Mouse (Mus musculus) c-Kit-positive CD71-negative TER-119-negative erythroid progenitor cells, embryonic 14.5 days (primary cell): ENCODE data around the gene Camk1d.

ENCODE experiments used
- DNase-seq: peaks from one replicate; pipeline ENCODE4 v3.0.0-alpha.2; 2013; ENCODE audit warnings: low read depth

The Camk1d gene

GRCm38 (mm10) chr2:5321660-5322295 is 392.5 kb downstream of the Camk1d start:
- no peak for DNase-seq

GRCm38 (mm10) chr2:5319138-5319537 is 395.2 kb downstream of the Camk1d start:
- DNase-seq, result no peak

GRCm38 (mm10) chr2:5316763-5317162 is 397.6 kb downstream of the Camk1d start:
- no peak for DNase-seq

DNA sequence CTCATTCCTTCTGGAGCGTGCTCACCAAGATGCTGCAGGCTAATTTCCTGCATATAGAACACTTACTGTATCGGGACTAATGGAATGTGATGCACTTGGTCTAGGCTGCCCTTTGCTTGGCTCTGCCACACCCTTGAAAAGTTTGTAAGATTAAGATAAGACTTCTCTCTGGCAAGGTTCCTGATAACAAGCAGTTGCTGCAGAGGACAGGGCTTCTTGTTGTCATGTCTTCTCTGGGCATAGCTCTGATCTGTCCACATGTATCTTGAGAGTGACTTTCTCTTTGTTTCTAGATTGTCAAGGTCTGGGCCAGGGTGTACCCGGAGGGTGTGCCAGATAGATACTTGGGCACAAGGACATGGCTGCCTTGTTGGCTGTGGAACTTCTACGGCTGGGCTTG is 398.1 kb downstream of the Camk1d start:
- no peak for DNase-seq

GRCm38 (mm10) chr2:5315291-5315828 is 399.0 kb downstream of the Camk1d start:
- DNase-seq, result no peak

DNA sequence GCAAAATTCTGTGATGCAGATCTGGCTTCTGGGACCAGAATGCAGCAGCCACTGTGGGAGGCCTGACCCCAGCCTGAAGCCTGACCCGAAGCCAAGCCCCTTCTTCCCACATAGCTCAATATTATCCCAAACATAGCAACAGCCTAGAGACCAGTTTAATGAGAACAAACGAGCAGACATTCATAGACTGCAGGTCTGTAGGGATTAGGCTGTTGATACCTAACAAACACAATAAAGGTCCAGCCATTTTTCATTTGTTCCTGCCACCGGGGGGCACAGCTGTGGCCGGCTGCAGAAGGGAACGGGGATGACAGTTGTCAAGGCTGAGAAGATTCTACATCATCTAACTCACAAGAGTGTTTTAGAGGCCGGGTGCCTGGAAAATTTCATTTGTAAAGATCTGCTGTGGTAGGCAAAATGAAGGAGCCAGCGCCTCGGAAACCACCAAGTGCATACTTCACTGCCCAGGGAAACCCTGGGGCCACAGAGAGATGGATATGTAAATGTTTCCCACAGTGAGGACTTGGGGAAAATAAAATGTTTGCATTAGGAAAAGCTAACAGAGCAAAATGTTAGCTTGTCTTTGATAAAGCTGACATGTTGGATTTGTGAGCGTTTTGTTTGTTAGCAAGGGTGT is 399.7 kb downstream of the Camk1d start:
- DNase-seq, result no peak

GRCm38 (mm10) chr2:5305156-5305555 is 409.2 kb downstream of the Camk1d start:
- DNase-seq, result no peak

DNA sequence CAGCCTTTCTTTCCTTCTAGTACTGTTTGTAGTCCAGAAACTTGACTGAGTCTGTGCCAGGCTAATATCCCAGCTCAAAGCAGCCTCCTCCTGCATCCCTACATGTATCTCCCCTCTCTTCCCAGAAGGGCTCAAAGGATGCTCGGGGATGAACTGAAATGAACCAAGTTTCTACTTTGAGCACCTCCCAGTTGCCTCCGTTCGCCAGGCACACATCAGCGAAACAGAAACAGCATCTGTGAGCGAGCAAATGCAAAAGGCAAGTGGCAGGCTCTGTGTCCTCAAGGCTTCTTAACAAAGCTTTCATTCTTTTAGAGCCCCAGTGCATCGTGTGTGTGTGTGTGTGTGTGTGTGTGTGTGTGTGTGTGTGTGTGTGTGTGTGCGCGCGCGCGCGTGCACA is 409.9 kb downstream of the Camk1d start:
- DNase-seq, result no peak

DNA sequence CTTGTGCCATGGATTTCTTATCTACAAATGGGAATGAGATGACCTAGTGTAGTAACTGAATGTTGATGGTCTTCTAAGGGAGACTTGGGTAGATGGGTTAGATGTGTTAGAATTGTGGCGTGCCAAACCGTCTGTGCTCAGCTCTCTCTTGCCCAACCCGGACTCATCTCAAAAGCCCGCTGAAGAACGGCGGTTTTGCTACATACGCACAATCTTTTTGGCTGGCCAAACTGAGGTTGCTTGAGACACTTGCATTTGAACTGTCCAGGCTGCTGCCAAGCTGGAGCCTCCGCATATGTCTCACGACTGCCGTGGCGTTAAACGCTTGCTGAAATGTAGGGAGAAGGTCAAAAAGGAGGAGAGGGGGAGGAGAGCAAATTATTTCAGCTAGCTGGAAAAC is 413.0 kb downstream of the Camk1d start:
- DNase-seq, result no peak

DNA sequence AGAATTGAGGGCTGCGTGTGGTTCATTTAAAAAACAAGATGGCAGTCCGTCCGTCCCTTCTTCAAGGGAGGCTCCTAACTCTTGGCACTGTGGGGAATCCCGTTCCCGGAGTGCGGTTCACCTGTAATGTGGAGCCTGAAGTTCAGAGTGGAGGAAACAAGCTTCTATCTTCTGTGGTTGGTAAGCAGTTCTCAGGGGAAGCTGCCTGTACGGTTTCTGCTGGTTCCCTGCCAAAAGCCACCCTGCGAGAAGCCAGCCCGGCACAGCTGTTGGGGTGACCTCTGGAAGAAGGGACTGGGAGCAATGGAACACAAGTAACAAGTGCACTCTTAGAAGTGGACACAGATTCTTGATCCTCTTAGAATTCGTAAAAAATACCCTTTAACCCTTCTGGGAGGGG is 416.2 kb downstream of the Camk1d start:
- no peak for DNase-seq

DNA sequence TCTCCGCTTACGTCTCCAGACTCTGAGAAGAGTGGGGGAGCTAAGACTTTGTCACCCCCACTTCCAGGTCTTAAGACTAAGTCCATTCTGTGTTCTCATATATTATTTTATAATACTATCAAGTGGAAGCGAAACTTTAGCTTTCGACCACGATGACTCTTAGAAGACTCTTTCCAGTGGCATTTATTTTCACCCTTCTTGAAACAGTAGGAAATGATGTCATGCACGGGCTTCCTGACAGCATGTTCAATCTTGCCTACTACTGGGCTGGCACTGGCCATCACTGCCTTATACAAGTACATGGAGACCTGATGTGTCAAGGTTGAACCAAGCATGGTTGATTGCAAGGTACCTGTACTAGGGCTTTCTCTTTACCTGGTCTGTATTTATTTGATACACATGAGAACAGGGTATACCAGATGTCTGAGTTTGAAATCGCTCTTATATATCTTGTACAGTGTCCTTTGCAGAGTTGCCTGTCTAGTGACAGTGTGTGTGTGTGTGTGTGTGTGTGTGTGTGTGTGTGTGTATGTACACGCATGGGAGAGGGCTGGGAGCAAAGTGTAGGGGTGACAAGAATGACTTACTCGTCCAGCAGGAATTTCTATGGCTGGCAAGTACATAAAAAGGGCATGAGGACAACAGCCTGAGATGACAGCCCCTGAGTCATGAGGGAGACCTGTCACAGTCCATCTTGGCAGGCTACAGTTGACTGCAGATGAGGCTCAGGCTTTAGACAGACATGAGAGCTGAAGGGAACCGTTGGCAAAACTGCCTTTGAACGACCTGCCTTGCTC is 417.4 kb downstream of the Camk1d start:
- DNase-seq, result no peak

GRCm38 (mm10) chr2:5295098-5295497 is 419.2 kb downstream of the Camk1d start:
- no peak for DNase-seq

GRCm38 (mm10) chr2:5294451-5294850 is 419.9 kb downstream of the Camk1d start:
- no peak for DNase-seq

- no peak for DNase-seq
These were observed 425.7 kb downstream of the Camk1d start for GRCm38 (mm10) chr2:5288593-5288992.

- DNase-seq, result no peak
These were observed 427.3 kb downstream of the Camk1d start for GRCm38 (mm10) chr2:5287044-5287380.

- no peak for DNase-seq
These were observed 427.9 kb downstream of the Camk1d start for GRCm38 (mm10) chr2:5286189-5287043.

DNA sequence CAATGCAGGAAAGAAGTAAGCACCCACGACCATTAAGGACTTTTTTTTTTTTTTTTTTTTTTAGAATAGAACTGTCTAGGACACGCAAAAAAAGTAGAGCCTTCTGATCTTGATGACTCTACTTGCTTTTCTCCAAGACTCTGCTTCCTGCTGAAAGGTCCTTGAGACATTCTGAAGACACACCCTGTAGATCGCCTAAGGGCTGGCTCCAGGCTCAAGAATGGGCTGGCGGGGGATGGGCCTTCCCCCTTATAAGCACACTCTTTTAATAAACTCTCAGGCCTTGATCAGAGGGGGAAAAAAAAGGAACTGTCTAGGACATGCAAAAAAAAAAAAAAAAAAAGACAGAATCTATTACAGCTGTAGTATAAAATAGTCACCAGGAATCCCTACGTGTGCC is 430.0 kb downstream of the Camk1d start:
- no peak for DNase-seq

GRCm38 (mm10) chr2:5282623-5283022 is 431.7 kb downstream of the Camk1d start:
- no peak for DNase-seq

DNA sequence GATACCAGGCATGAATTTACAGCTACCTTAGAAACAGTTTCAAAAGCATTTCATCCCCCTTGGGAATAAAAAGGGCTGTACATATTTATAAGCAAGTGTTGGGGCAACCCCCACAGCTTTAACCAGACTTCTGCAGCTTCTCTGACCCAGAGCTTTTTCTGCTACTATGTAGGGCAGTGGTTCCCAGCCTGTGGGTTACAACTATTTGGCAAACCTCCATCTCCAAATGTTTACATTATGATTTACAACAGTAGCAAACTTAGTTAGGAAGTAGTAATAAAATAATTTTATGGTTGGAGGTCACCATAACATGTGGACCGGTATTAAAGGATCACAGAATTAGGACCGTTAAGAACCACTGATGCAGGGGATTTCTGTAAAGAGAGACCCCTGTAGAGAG is 446.3 kb downstream of the Camk1d start:
- DNase-seq, result no peak

GRCm38 (mm10) chr2:5262279-5262678 is 452.0 kb downstream of the Camk1d start:
- DNase-seq, result no peak

- no peak for DNase-seq
These were observed 456.1 kb downstream of the Camk1d start for GRCm38 (mm10) chr2:5258250-5258649.

DNA sequence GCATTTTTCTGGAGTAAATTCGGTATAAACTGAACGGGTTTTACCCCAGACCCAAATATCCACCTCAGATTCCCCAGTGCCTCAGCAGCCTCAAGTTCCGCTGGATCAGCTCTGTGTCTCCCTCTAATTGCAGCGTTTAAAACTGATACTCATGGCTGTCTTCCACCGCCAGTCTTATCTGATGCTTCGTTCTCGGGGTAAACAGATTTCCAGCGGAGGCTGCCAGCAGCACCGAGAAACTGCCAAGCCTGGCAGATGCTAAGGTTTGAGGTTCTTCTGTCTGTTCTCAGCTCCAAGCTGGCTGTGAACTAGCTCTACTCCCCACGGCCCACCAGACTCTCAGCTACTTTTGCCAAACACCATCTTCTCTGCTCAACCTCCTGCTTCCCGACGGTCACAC is 464.3 kb downstream of the Camk1d start:
- DNase-seq, result no peak
